Mouse (Mus musculus) large intestine, adult 2 months (tissue): Measurements from ENCODE around the gene Arhgap15. TPM values are rescaled to one million over a fixed set of nuclear protein-coding genes. Genes with fewer than 3 reads are reported as not detected.
"Not testable (repeated sequence)": the region's sequence is repeated elsewhere in the genome, so short reads cannot be mapped to it uniquely, and the experiment has no call there.

Experiments
- DNase-seq: peaks from one replicate; pipeline ENCODE4 v3.0.0-alpha.2; 2012; ENCODE audit warnings: low read depth, low spot score
- WGBS: fragments of 180-500 bp; shearing (Covaris S2); methylation state at CpG from one replicate; pipeline ENCODE4 v1.1.7; 2018; 5-methylcytosine and 5-hydroxymethylcytosine counted together
- polyA plus RNA-seq: library from polyadenylated mRNA; depleted of rRNA; stranded (reverse); fragments of >200 nt; gene quantifications from 2 replicates; pipeline ENCODE4 v1.2.3, GENCODE M21; 2012; rRNA removed

The Arhgap15 gene
- 0.76 and 1.2 TPM in 2 replicates for polyA plus RNA-seq

DNA sequence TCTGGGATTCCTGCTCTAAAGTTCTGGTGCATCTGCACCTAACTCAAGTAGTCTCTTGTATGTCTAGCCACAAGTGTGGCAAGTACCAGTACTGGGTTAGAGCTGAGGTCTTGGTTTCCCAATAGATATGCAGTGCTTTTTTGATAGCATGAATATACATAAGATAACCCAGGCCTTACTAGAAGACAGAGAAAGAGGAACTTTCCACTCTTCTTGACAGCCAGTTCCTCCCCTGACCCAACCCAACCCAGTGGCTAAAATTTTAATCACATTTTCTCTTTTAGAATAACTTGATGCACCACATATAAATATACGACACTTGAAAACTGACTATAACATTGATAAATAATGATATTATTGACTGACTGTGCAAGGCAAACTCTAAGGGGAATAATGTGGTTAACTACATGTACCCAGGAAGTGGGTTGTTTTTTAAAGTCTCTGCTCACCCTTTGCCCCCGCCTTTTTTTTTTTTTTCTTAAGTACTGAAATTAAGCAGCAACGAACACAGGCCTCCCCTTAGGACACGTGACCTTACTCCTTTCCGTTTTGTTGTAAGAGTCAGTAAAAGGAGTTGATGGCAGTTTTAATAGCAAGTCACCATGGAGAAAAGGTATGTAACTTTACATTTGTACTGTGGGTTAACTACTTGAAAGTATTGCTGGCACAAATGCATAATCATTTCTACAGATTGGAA is at the start of gene Arhgap15:
Gene Arhgap15 (plus strand): TSS at position 538 of the 697 bp plus-strand sequence.
- DNase-seq, result no peak
- WGBS, result 42% methylated on average over 5 of the region's 5 CpGs

DNA sequence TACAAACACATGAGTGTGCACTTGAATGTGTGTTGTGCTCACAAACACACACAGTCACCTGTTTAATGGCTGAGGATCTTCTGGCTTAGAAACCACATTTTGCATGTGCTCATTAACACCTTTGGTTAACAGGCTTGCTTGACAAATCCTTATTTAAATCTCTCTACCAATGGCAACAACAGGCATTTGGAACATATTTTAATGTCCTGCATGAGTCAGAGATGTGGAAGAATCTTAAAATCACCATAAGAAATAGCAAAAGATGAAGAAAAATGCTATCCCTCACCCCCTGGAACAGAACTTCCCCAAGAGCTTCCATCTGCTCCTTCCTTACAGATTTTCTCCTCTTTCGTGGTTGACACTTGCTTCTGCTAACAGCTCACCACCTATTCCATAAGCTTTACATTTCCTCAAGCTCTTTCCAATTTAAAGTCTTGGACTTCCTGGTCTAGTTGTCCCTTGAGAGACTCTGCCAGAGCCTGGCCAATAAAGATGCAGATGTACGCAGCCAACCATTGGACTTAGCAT is 35.9 kb upstream of the Arhgap15 start:
- WGBS, result 81% methylated on average over 2 of the region's 2 CpGs
- no peak for DNase-seq

DNA sequence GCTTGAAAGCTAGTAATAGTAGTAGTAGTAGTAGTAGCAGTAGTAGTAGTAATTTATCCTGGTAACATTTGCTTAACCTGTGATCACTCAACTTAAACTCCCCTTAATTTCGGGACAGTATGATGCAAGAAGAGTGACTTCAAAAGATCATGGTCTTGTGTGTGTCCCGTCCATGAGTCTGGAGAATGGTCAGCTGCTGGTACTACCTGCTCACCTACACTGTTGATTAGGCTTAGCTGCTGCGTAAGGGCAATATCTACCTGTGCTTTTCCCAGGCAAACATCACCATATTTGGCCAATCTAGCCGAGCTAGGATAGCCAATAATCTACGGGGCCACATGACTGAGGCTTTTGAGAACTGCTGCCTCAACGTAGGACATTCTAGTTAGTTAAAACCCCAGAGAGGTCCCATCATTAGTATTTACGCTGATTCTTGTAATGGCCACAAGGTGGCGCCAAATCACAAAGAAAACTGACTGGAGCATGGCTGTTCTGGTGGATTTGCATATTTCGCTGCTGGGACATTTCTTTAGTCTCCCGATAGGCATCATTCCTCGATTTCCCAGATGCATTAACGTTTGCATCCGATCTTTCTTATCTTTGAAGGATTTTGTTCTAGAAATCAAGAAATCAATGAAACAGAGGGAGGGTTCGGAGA is 26.0 kb upstream of the Arhgap15 start:
- 17% methylated on average over 14 of the region's 14 CpGs for WGBS
- DNase-seq, result peak; percentile 29

DNA sequence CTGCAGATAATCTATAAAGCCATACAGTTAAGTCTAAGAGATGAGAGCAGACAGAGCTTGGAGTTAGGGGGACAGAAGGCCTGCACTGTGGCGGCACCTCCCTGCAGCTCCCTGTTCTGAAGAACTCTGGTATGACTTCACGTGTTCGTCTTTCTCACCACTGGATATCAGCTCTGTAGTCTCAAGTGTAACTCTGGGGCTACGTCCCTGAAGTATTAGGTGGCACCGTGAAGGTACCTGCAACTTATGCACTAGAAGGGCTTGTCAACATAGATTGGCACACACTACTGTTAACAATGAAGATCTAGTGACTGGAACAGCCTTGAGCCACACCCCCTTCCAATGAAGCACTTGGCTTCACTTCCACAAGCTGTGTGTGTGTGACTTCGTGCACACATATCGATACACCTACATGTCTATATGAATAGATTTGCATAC is 25.5 kb upstream of the Arhgap15 start:
- WGBS, result 60% methylated on average over 7 of the region's 7 CpGs
- no peak for DNase-seq

DNA sequence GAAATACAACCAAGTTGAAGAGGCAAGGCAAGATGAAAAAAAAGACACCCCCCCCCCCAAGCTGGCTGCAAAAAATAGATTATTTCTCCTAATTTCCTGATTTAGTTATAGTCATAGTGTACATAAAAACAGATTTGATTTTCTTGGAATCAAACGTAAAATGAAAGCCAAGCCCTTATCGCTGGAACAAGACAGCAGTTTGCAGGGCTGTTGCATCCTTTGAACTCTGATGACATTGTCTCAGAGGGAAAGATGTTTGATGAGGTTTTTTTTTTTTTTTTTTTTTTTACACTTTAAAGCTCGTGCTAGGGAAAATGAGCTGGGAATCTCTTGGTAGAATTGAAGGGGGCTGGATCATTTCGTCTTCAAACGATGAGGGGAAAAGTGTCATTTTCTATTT is 21.4 kb upstream of the Arhgap15 start:
- 62% methylated on average over 5 of the region's 5 CpGs for WGBS
- no peak for DNase-seq

DNA sequence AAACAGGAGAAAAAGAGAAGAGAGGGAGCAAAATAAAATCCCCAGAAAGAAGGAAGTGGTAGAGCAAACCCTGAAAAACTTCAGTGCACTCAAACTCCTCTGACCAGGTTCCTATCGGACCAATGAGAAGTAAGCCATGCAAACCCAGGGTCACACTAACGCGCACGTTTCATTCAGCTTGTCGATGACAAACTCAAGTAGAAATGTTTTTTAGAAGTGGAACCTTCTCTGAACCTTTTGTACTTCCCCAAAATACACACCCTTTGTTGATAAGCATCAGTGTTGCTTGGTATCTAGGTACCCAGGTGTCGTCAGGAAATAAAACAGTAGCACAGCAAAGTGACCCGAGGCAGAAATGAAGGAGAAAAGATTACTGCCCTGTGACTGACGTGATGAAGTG is 20.9 kb upstream of the Arhgap15 start:
- 67% methylated on average over 8 of the region's 8 CpGs for WGBS
- DNase-seq, result no peak

GRCm38 (mm10) chr2:43728831-43729230 is 19.8 kb upstream of the Arhgap15 start:
- WGBS, result 90% methylated on average over 3 of the region's 3 CpGs
- no peak for DNase-seq

DNA sequence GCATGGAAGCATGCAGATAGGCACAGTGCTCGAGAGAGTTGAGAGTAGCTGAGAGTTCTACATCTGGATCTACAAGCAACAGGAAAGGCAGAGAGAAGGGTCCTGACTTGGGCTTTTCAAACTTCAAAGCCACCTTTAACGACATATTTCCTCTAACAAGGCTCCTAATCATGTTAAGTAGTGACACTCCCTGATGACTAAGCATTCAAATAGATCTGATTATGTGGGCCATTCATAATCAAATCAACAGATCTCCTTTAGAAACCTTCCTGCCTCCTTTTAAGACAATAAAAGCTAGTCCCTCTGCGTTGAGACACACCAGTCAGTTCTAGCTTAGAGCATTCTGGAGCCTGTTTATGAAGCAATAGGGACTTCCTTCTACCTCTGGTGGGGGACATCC is 16.2 kb upstream of the Arhgap15 start:
- no peak for DNase-seq
- WGBS, result 31% methylated on average over 3 of the region's 3 CpGs

DNA sequence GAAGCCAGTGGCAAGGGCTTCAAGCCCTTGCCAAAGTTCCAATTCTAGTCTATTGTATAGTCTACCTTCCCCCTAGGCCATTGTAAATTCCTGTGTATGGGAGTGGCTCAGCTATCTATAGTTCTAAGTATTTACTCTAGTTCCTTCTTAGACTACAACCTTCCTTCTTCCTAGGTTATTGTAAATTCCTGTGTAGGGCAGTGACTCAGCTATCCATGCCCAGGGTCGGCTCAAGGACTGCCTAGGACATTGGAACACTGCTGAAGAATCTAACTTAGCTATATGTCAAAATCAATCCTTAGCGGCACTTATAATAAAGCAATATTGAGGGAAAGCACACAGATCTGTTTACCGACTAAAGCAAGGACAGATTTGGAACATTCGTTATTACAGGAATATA is 13.6 kb upstream of the Arhgap15 start:
- 53% methylated on average over 4 of the region's 4 CpGs for WGBS
- not testable (repeated sequence) for DNase-seq

- WGBS, result 88% methylated on average over 7 of the region's 7 CpGs
- no peak for DNase-seq
These were observed 11.1 kb upstream of the Arhgap15 start for GRCm38 (mm10) chr2:43737546-43737945.

DNA sequence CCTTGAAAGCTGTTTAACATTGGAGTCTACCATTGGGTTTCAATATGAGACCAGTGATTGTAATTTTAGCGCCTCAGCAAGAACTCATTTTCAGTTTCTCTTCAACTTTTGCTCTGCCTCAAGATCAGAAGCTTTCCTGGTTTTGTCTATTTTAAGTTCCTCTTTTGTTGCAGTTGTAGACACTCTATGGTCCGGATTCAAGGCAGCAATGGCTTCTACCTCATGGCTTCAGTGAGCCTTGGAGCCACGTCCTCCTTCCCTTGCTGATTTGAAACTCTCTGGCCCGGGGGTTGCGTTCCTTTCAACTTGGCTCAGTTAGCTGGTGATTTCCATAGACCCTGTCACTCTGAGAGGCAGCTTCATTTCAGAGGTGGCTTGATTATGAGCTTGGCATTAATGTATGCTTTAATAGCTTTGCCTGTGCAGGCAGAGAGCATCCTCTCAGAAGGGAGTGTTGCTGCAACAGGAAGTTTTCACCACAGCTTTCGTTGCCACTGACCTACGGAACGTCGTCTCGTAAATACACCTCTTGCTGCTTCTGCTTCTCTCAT is 10.0 kb upstream of the Arhgap15 start:
- WGBS, result 76% methylated on average over 10 of the region's 10 CpGs
- no peak for DNase-seq

- 73% methylated on average over 9 of the region's 9 CpGs for WGBS
- no peak for DNase-seq
These were observed 9.3 kb upstream of the Arhgap15 start for GRCm38 (mm10) chr2:43739190-43739818.

DNA sequence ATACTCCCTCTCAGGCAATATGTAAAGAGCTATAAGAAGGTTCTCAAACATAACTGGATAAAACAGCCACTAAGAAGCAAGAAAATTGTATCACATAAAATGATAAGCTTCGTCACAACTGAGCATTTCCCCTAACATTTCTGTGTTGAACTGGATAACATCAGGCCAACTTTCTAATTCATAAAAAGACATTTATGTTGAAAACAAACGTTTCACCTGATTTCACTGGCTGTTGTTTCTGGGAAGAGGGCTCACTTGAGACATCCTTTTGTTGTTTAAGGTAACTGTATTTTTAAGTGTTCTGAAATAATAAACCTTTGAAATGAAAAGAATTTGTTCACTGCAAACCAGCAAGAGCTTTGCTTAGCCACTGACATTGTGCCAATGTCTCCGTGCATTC is 697 bp downstream of the Arhgap15 start:
- no peak for DNase-seq
- 63% methylated on average over 3 of the region's 3 CpGs for WGBS

DNA sequence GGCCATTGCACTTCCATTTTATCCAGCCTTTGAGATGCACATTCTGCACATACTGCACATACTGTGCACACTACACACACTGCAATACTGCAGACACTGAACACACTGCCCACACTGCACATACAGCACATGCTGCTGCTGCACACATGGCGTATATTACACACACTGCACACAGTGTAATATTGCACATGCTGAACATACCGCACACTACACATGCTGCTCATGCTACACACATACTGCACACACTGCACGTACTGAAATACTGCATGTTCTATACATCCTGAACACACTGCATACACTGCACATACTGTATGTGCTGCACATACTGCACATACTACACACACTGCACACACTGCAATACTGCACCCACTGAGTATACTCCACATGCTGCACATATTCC is 7.3 kb downstream of the Arhgap15 start:
- no peak for DNase-seq

GRCm38 (mm10) chr2:43756626-43757025 is 8.0 kb downstream of the Arhgap15 start:
- DNase-seq, result no peak
- 66% methylated on average over 2 of the region's 2 CpGs for WGBS

More for the DNA sequence above, 7.3 kb downstream of the Arhgap15 start:
- WGBS, result 93% methylated on average over 3 of the region's 3 CpGs

- 79% methylated on average over 3 of the region's 3 CpGs for WGBS
These were observed 13.1 kb downstream of the Arhgap15 start for GRCm38 (mm10) chr2:43761735-43762134.

GRCm38 (mm10) chr2:43763279-43763678 is 14.7 kb downstream of the Arhgap15 start:
- 76% methylated on average over 5 of the region's 5 CpGs for WGBS
- DNase-seq, result no peak

More at GRCm38 (mm10) chr2:43761735-43762134, 13.1 kb downstream of the Arhgap15 start:
- DNase-seq, result no peak

- no peak for DNase-seq
- WGBS, result 67% methylated on average over 1 of the region's 1 CpGs
These were observed 15.8 kb downstream of the Arhgap15 start for GRCm38 (mm10) chr2:43764456-43764855.

- no peak for DNase-seq
- 84% methylated on average over 3 of the region's 3 CpGs for WGBS
These were observed 17.6 kb downstream of the Arhgap15 start for GRCm38 (mm10) chr2:43766200-43766599.

DNA sequence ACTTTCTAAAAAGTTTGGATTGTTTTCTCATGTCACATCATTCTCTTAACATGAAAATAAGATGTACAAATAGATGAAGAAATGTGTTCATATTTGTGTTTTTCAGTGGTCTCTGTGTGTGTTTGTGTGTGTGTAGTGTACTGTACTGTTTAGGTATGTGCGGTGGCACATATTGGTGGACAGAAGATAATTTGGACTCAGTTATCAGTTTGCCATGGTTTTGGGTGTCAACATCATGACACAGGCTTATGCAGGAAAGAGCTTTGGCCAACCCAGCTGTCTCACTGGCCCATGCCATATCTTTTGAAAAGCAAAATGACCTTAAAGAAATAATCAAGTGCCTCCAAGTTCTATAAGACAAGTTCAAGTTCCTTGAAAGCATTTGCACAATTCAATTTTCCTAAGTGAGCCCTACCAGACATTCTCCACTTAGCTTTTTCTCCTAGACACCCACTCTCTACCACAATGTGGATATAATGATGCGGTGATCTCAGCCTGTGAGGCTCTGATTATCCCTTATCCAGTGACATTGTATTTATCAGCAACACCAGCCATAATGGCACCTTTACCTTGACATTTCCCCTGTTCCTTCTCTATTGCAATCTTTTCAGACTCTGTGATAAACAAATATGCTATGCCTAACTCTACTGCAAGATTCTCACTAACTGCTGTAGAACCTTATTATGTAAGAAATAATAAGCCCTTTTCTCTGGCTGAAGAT is 21.4 kb downstream of the Arhgap15 start:
- 95% methylated on average over 2 of the region's 2 CpGs for whole genome bisulfite sequencing
- no peak for DNase-seq
